Mouse (Mus musculus) small intestine, adult 2 months (tissue): ENCODE measurements at regions not wholly inside any gene's neighbourhood (a gene's known extent, or its start where the extent isn't known, plus 50 kb on each side); places are given as distances from the start of the nearest gene placed in this dataset.
A peak's percentile ranks its signal among the peaks of the same experiment; 100 is the strongest.

Source experiments
- H3K27ac ChIP-seq: fragments of 200-500 bp; 2 replicates; pipeline ENCODE4 v1.5.1; 2012; ENCODE audit warnings: low read depth, low read length, control low read depth, inconsistent platforms; ENCODE audit not compliant: insufficient read depth
- H3K27me3 ChIP-seq: fragments of 200-500 bp; 2 replicates; pipeline ENCODE4 v1.6.1; 2012; ENCODE audit warnings: mild to moderate bottlenecking, moderate library complexity, low read length, inconsistent platforms; ENCODE audit not compliant: control insufficient read depth, insufficient read depth
- H3K36me3 ChIP-seq: fragments of 200-500 bp; 2 replicates; pipeline ENCODE4 v1.6.1; 2012; ENCODE audit warnings: mild to moderate bottlenecking, low read length, control low read depth, inconsistent platforms; ENCODE audit not compliant: control insufficient read depth, insufficient read depth
- H3K4me1 ChIP-seq: fragments of 200-500 bp; 2 replicates; pipeline ENCODE4 v1.6.1; 2012; ENCODE audit warnings: low read length, inconsistent platforms, mixed read lengths; ENCODE audit not compliant: control insufficient read depth, insufficient read depth, insufficient read length
- H3K4me3 ChIP-seq: fragments of 200-500 bp; 2 replicates; pipeline ENCODE4 v1.5.1; 2012; ENCODE audit warnings: low read depth, mild to moderate bottlenecking, control low read depth, inconsistent platforms, low read length, moderate library complexity
- CTCF ChIP-seq: fragments of 200-500 bp; IDR thresholded peaks from 2 replicates; pipeline ENCODE4 v1.5.1; 2012; ENCODE audit warnings: low read depth, mild to moderate bottlenecking, control low read depth, inconsistent platforms, low read length, moderate library complexity, mixed read lengths; ENCODE audit not compliant: insufficient replicate concordance, insufficient read length; ENCODE audit errors: extremely low read depth
- POLR2A ChIP-seq: fragments of 200-500 bp; IDR thresholded peaks from 2 replicates; pipeline ENCODE4 v1.6.1; 2012; ENCODE audit warnings: low read depth, mild to moderate bottlenecking, control low read depth, inconsistent platforms, low read length, moderate library complexity
- WGBS: fragments of 180-500 bp; shearing (Covaris S2); methylation state at CpG from one replicate; pipeline ENCODE4 v1.1.7; 2018; 5-methylcytosine and 5-hydroxymethylcytosine counted together

DNA sequence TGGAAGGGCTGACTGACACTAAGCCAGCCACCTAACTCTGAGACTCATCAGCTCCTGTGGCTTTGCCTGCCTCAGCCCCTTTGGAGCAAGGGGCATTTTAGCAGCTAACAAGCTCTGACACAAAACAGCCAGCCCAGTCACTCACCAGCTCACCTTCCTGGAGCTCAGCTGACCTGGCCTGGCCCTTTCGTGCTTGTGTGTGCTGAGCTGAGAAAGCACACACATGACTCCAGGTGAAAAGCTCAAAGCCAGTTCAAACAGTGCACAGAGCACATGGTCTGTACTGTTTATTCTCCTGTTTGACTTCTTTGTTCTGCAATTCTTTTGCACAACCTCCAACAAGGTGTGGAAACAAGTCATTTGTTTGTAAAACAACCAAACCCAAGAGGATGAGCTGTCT is 330.8 kb upstream of the Dynlrb2 start:
- no peaks in the 10 kb centered on the region for H3K36me3 ChIP-seq
- no peak overlapping the region for H3K4me3 ChIP-seq
- WGBS: 80% methylated on average over 1 of the region's 1 CpGs
- TF ChIP-seq CTCF (no peak), POLR2A (no peak)
- no peaks in the 10 kb centered on the region for H3K4me1 ChIP-seq
- H3K27me3 ChIP-seq: no peaks in the 10 kb centered on the region
- no peak overlapping the region for H3K27ac ChIP-seq

GRCm38 (mm10) chr8:116167874-116168273 is 336.9 kb upstream of the Dynlrb2 start:
- WGBS: 69% methylated on average over 4 of the region's 4 CpGs
- no peak overlapping the region for H3K27ac ChIP-seq

GRCm38 (mm10) chr8:116164989-116165299 is 339.8 kb upstream of the Dynlrb2 start:
- Histone ChIP-seq H3K27ac (no peak overlapping the region), H3K27me3 (no peaks in the 10 kb centered on the region), H3K36me3 (no peaks in the 10 kb centered on the region), H3K4me3 (no peak overlapping the region), H3K4me1 (no peaks in the 10 kb centered on the region)
- 18% methylated on average over 8 of the region's 8 CpGs for WGBS
- no peak for TF ChIP-seq CTCF
- TF ChIP-seq POLR2A: no peak

More at GRCm38 (mm10) chr8:116167874-116168273, 336.9 kb upstream of the Dynlrb2 start:
- TF ChIP-seq POLR2A (no peak), CTCF (no peak)
- Histone ChIP-seq H3K4me1 (no peaks in the 10 kb centered on the region), H3K4me3 (no peak overlapping the region), H3K36me3 (no peaks in the 10 kb centered on the region), H3K27me3 (no peaks in the 10 kb centered on the region)

GRCm38 (mm10) chr8:116164190-116164988 is 340.4 kb upstream of the Dynlrb2 start:
- H3K27me3 ChIP-seq: no peaks in the 10 kb centered on the region
- H3K36me3 ChIP-seq: no peaks in the 10 kb centered on the region
- TF ChIP-seq POLR2A (no peak), CTCF (no peak)
- H3K4me3 ChIP-seq: no peak overlapping the region
- H3K4me1 ChIP-seq: no peaks in the 10 kb centered on the region
- no peak overlapping the region for H3K27ac ChIP-seq
- WGBS: 64% methylated on average over 5 of the region's 5 CpGs

DNA sequence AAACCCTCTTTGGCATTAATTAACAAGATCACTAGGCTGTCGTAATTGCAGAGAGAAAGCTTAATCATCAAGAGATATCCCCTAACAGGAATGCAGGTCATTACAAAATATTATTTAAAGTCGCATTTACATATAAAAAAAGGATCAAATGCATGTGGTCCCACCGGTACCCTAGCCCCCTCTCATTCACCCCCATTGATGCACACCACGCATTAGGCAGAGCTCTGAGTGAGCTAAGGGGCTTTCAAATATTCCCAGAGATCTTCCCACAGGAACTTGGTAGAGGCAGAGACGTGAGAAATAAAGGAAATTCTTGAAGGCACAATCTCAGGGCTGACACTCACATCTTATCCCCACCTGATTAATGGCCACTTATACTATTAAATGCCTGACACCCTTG is 343.8 kb upstream of the Dynlrb2 start:
- Histone ChIP-seq H3K4me1 (no peaks in the 10 kb centered on the region), H3K27ac (no peak overlapping the region), H3K4me3 (no peak overlapping the region), H3K27me3 (no peaks in the 10 kb centered on the region), H3K36me3 (no peaks in the 10 kb centered on the region)
- TF ChIP-seq CTCF (no peak), POLR2A (no peak)
- WGBS: 77% methylated on average over 5 of the region's 5 CpGs

GRCm38 (mm10) chr8:116143687-116144573 is 360.8 kb upstream of the Dynlrb2 start:
- peak overlapping the region; percentile 63 for H3K27ac ChIP-seq
- H3K36me3 ChIP-seq: no peaks in the 10 kb centered on the region
- 48% methylated on average over 13 of the region's 13 CpGs for WGBS
- peaks cover 14% of the 10 kb centered on the region; the same call in 1 of the 2 replicates for H3K4me1 ChIP-seq
- H3K4me3 ChIP-seq: no peak overlapping the region
- no peaks in the 10 kb centered on the region for H3K27me3 ChIP-seq
- TF ChIP-seq CTCF (peak; percentile 78; the same call in 1 of the 2 replicates), POLR2A (no peak)

GRCm38 (mm10) chr8:116141363-116141762 is 363.4 kb upstream of the Dynlrb2 start:
- H3K27me3 ChIP-seq: no peaks in the 10 kb centered on the region
- H3K36me3 ChIP-seq: no peaks in the 10 kb centered on the region
- TF ChIP-seq POLR2A (no peak), CTCF (no peak)
- H3K4me1 ChIP-seq: peaks cover 14% of the 10 kb centered on the region; the same call in 1 of the 2 replicates
- WGBS: 33% methylated on average over 5 of the region's 5 CpGs
- peak overlapping the region; percentile 81 for H3K27ac ChIP-seq
- H3K4me3 ChIP-seq: no peak overlapping the region
